Mouse (Mus musculus) heart, postnatal 0 days (tissue): ENCODE measurements around the gene Spag8.

ENCODE experiments used
- CTCF ChIP-seq: IDR thresholded peaks from 2 replicates; pipeline ENCODE4 v1.5.1; 2016; ENCODE audit warnings: antibody characterized with exemption, control low read depth, low read depth
- EP300 ChIP-seq: IDR thresholded peaks from 2 replicates; pipeline ENCODE4 v1.6.1; 2016; ENCODE audit warnings: antibody characterized with exemption, low read depth

DNA sequence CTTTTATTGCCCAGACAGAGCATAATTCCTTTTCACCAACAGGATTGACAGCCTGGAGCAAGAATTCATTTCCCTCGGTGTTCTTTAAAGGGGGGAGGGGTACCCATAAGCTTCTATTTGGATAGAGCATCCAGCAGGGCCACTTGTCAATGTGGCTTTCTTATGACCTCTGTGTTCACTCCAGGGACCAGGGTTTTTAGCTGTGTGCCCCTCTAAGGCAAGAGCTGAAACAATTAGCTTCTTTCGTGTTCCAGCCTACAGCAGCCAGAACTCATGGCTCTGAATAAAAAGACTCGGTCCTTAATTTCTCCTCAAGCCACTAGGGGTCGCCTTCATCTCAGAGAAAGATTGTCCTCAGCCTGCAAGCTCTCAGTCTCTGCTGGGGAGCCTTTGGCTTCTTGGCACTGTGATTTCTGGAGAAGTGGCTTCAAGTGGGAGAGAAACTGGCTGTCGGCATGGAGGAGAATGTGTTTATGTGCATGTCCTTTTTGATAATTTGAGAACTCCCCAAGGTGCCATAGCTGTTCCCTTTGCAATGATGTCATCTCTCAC is 23.3 kb downstream of the Spag8 start:
- TF ChIP-seq EP300, result no peak
- TF ChIP-seq CTCF, result peak; percentile 86
